Mouse (Mus musculus) mesoderm, embryonic 11.5 days (tissue): ENCODE results near the gene Wipi1.

ENCODE experiments used
- DNase-seq: peaks from one replicate; pipeline ENCODE4 v3.0.0-alpha.2; 2012; ENCODE audit warnings: low read depth, low spot score

Gene Wipi1

DNA sequence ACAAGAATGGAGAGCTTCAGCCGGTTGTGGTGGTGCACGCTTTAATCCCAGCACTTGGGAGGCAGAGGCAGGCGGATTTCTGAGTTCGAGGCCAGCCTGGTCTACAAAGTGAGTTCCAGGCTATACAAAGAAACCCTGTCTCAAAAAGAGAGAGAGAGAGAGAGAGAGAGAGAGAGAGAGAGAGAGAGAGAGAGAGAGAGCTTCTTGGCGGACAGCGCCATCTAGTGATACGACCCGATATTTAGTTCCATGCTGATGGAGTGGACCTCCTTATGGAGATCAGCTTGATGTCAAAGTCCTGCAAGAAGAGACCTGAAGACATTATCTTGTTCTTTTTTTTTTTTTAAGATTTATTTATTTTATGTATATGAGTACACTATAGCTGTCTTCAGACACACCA lies 7.3 kb upstream of the Wipi1 start:
- DNase-seq: peak; percentile 72

DNA sequence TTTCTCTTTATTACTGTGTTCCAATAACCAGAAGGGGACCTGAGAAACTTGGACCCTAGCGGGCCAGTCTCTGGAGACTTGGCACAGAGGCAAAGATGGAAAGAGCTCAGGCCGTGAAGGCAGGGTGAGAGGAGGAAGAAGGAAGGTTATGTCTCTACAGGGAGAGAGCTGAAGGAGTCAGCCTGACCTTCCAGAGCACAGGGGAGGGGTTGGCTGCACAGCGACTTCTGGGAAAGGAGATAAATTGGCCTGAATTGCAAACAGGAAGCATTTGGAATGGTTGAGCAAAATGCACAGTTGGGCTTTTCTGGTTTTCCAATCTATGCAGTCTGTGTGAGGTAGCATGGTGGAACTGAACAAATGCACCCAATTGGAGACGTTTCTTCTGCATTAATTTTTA lies 5.0 kb upstream of the Wipi1 start:
- DNase-seq: no peak

GRCm38 (mm10) chr11:109616352-109616751 lies 4.6 kb upstream of the Wipi1 start:
- DNase-seq: no peak

DNA sequence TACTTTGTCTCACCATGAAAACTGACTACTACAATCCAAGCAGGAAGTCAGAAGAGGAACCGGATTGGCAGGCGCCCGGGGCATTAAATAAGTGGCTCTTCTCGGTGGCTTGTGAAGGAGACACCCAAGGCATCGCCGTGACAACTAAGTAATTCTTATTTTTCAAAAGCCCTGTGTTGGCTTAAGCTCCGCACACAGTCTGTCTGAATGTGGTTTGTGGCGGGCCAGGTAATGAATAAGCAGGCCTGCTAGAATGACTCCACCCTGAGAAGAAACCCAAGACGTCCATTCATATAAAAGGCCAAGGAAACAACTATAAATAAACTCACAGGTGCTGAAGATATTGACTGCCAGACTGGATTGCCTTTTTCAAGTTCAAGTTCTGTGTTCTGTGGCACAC lies 3.5 kb upstream of the Wipi1 start:
- DNase-seq: no peak

GRCm38 (mm10) chr11:109612871-109613529 lies 1.2 kb upstream of the Wipi1 start:
- DNase-seq: no peak

DNA sequence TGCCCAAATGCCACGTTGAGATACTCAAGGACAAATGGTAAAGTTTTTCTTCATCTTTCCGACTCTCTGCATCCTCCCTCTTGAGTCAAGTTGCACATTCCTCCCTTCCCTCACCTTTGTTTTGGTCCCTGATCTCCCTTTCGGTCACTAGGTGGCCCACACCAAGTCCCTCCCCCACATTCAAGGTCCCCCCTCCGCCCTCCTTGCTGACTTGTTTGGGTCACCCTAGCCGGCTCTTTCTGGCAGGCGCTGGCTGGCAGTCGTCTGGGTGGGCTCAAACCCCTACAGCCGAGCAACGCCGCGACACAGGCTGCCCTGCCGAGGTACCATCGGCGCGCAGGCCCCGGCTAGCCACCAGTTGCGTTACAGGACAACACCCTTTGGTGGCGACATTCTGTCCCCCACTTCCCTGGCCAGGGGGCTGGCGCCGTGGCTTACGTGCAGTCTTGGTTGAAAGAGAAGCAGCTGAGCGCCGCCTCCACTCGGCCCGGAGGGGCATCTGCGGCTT lies 918 bp downstream of the Wipi1 start:
- no peak for DNase-seq

- DNase-seq: no peak
Measured at GRCm38 (mm10) chr11:109610046-109610794, 1.5 kb downstream of the Wipi1 start.

DNA sequence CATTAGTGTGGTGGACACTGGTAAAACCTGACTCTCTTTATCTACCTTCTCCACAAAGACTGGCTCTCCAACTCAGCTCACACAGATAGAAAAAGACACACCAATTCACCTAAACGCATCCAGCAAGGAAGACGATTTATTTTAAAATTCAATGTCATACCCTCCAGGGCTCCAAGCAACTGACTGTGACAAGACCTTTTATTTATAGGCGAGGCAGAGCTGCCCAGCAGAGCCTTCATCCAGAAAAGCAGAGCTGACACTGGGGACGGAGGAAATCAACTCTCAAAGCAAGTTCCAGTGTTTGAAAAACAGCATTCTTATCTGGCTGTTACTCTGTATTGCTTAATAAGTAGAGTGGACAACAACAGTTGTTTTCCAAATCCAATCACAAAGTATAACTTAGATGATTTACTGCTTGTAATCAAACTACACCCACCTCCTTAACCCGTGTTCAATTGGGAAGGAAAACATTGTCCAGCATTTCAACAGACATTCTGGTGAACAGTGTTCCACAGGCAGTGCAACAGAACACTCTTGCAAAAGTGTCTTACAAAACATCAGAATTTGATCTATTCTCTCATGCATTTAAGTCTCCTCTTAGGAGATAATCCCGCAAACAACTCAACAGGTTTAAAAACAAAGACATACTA lies 2.7 kb downstream of the Wipi1 start:
- no peak for DNase-seq

DNA sequence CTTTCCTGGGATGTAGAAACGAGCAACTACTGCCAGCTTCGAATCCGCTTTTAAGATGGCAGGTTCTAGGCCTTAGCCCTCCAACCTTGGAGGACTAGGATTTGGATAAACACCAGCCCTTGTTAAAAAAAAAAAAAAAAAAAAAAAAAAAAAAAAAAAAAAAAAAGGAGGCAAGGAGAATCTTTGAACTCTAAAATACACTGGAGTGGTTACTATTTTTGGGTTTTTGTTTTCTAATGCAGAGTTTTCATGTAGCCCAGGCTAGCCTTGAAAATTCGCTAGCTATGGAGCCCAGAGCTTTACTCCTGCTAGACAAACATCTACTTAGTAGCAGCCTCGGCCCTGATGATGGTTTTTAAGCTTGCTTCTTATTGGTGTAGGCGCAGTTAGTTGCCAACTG lies 4.2 kb downstream of the Wipi1 start:
- DNase-seq: no peak

DNA sequence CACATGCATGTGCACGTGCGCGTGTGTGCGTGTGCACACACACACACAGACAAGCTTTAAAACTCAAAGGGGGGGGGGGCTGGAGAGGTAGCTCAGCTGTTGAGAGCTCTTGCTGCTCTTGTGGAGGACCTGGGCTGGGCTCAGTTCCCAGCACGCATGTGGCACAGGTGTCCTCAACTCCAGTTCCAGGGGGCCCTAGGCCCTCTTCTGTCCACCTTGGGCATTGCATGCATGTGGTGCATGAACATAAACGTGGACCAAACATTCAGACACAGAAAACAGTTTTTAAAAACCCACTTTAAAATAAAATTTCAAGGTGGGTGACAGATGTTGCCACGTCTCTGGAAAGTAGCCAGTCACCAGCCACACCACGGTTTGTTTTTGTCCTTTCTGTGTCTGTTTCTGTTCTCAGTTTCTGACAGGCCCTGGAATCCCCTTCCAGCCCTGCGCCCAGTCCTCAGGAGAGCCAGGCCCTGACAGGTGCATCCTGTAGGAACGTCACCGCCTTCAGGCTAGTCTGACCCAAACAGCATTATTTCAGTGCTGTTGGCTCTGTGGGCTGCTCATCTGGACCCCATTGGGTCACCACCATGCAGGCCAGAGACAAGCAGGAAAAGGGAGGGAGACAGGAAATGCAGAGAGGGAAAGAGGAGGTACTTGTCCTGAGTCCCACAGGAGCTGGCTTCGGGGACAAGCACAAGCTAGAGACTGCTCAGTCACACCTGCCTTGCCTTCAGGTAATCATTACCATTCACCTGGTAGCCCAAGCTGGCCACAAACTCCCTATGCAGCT lies 12.8 kb downstream of the Wipi1 start:
- DNase-seq: no peak

DNA sequence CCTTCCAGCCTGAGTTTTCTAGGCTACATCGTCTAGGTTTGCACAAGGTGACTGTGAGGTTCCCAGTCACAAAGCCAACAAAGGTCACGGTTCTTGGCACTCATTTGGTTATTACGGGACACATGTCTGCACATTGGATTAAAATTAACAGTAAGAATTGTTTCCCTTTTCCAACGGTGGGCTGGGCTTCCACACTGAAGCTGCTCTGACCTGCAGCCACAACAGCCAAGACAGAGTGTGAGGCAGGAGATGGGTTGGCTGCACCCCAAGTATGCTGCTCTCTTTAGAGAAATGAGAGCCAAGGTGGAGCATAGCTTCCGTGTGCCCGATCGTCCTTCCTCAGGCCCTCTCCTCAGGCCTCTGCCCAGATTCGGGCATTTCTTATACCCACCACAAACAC lies 17.0 kb downstream of the Wipi1 start:
- DNase-seq: no peak

DNA sequence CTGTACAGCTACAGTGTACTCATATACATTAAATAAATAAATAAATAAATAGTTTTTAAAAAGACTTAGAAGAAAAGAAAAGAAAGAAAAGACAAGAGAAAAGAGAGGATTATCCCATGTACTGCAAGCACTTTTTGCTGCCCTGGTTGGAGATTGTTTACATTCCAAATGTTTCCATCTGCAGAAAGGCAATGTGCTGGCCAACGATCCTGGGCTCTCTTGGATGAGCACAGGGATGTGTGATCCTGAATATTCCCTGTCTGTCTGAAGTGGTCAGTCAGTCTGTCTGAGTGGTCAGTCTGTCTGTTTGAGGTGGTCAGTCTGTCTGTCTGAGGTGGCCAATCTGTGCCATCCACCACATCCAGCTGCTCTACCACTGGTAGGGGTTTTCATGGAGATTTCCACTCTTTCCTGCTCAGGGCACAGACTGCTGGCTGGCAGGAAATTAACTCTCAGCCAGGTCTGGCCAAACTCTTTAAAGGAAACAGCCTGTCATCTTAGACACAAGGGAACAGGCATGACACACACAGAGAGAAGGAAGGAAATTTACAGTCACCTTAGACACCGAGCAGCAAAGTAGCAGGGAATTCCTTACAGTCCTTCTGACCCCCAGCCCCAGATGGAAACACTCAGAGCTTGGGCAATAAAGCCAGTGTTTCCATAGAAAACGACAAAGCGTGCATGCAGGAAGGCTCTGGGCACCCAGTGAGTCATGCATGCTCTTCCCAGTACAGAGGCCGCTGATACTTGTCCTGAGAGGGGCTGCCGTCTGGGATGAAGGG lies 18.4 kb downstream of the Wipi1 start:
- DNase-seq: peak; percentile 68

- DNase-seq: no peak
Measured at GRCm38 (mm10) chr11:109591511-109591910, 20.3 kb downstream of the Wipi1 start.

- DNase-seq: no peak
Measured at GRCm38 (mm10) chr11:109590012-109590411, 21.8 kb downstream of the Wipi1 start.

DNA sequence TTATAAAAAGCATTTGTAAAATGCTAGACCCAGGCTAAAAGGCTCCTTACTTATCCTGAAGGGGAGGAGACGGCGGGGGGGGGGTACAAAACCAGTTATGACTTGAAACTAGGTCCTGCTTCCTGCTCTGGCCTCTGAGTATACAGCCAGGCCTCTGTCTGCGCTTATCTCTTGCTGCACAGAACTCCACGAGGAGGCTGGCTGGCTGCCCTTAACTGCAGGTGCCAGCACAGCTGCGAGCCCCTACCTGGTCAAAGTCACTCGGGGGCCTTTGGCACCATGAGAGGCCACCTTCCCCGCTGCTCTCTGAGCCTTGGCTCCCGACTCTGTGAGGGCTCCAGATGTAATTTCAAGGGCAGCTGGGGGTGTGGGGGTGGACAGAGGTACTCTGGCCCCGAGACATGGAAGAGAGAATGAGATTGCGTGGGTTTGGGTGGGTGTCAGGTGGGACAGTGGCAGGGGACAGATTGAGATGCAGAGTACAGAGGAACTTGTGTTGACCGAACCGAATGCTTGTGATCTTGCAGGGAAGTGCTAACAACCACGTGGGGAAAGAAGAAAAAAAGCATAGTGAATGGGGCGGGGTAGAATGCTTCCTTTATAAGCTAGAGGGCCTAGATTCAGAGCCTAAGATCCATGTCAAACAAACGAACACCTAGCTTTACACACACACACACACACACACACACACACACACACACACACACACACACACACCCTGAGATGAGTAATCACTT lies 24.0 kb downstream of the Wipi1 start:
- DNase-seq: no peak

DNA sequence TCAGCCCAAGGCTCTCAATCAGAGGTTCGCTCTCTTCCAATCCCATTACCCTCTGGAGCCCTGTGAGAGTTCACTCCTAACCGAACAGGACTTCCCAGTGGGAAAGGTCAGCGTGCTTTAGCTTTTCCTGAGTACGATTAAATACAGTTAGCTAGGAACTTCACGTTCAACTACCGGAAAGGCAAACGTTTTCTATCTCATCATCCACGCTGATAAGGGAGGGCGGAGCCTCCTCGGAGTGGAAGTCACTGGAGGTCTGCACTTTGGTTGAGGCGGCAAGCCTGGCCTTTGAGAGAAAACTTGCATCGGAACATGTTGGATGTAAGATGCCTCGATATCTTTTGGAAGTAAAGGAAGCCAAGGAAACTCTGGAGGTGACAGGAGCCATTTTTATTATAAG lies 24.7 kb downstream of the Wipi1 start:
- no peak for DNase-seq

- DNase-seq: no peak
Measured at GRCm38 (mm10) chr11:109586424-109586823, 25.3 kb downstream of the Wipi1 start.

DNA sequence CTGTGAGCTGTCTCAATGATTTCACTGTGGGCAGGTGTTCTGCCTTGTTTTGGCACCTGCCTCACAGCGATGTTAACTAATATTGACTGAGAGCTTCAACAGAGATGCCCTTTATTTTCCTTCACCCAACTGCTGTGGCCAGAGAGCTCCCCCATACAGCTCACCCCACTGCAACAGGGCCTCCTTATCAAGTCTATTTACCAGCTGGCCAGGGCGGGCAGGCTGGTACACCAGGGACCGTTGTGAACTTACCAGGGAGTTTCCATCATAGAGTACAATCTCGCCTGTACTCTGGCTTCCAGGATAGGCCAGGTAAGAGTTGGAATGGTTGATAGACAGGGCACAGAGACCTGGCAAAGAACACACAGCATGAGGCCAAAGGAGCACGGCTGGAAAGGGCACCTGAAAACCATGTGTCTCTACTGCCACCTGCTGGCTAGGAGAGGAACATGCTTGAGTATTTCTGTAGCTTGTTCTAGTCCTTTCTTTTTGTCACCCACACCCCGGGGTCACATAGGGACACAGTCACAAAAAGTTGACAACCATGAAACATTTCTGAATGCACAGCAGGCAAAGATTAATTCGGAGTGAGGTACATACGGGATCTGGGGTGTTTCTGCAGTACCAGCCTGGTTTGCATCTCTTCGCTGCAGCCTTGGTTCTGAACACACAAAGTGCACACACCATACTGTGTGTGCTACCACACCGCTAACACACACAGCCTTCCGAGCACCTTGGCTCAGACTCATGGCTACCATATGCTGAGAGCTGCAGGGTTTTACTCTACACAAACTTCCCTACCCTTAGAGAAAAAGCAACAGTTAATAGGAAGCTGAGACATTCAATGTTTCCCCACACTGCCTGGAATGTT lies 26.7 kb downstream of the Wipi1 start:
- DNase-seq: peak; percentile 84

DNA sequence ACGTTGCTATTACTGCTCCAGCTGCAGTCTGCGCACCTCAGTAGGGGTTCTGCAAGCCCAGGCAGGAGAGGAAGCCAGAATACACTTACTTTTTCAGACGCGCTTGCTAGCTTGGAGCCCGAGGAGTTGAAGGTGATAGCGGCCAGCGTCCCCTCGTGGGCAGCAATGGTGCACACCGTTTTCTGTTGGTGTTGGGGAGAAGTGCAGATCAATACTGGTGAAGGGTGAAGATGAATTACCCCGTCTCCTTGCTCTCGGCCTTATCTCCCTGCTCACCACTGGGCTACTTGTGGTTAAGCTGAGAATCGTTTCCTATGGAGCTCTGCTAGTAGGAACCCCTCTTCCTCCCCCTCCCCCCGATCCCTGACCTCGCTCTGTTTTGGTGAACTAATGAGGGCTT lies 27.8 kb downstream of the Wipi1 start:
- no peak for DNase-seq
